Mouse (Mus musculus): ENCODE measurements around the gene Macc1. TPM values are rescaled to one million over a fixed set of nuclear protein-coding genes. Genes with fewer than 3 reads are reported as not detected.
"Not testable (repeated sequence)": the region's sequence is repeated elsewhere in the genome, so short reads cannot be mapped to it uniquely, and the experiment has no call there.

The Macc1 gene
- polyA plus RNA-seq, 2 experiments, result 0.01 TPM; not detected in 1

DNA sequence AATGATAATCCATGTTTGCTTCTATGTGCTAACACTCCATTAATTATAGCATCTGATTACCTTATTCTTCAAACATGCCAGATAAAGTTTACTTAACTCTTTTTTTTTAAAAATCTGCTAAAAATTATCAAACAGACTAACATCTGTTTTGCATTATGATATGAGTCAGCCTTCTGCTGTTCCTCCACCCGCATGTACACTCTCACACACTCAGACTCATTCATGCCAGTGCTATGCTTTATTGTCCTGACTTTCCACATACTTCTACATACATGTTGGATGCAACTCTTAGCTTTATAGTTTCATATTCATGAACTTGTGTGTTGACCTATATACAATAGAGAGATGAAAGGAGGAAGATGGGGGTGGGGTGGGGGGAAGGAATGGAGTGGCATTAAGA lies 4.7 kb downstream of the Macc1 start:
- no peaks in the 10 kb centered on the region for H3K27me3 ChIP-seq (ENCODE audit: control insufficient read depth, insufficient read depth, low read length)
- ATAC-seq (ENCODE audit: insufficient read depth), result no peak
- H3K4me1 ChIP-seq (replicated peaks; ENCODE audit: control insufficient read depth in 2 of 2, insufficient read depth in 2 of 2, low read length in 1 of 2), result no peaks in the 10 kb centered on the region
- no peaks in the 10 kb centered on the region for H3K36me3 ChIP-seq (replicated peaks; ENCODE audit: control insufficient read depth, insufficient read depth, low read depth)
- H3K27ac ChIP-seq, result no peak overlapping the region
- no peak overlapping the region for H3K4me3 ChIP-seq (ENCODE audit: insufficient read depth in 1 of 2, low read depth in 2 of 2, low read length in 2 of 2)
- no peak for TF ChIP-seq EP300 (IDR thresholded peaks at IDR 0.05; ENCODE audit: low read depth)
- TF ChIP-seq CTCF (IDR thresholded peaks at IDR 0.05; ENCODE audit: low read depth), result no peak
- DNase-seq (ENCODE audit: low read depth in 3 of 3, low spot score in 3 of 3), result no peak
- WGBS (ENCODE audit: insufficient replicate concordance), result 50% methylated on average over 1 of the region's 1 CpGs
- no peak overlapping the region for H3K4me2 ChIP-seq (ENCODE audit: low read depth)
- no peak overlapping the region for H3K9ac ChIP-seq (replicated peaks)
- no peaks in the 10 kb centered on the region for H3K9me3 ChIP-seq (ENCODE audit: control insufficient read depth, low read length)

DNA sequence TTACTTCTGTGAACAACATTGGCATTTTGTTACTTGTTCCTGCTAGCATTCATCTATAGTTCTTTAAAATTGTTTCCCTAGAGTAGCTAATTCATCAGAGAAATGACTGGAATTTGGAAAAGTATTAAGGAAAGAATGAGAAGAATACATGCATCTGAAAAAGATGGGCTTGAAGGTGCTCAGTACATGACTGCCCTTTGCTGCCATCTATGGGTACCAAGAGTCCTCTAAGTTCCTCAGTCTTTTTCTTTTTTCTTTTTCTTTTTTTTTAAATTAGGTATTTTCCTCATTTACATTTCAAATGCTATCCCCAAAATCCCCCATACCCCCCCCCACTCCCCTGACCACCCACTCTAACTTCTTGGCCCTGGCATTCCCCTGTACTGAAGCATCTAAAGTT lies 11.3 kb downstream of the Macc1 start:
- Histone ChIP-seq H3K4me2 (ENCODE audit: low read depth) (no peak overlapping the region), H3K9ac (replicated peaks) (no peak overlapping the region), H3K9me3 (ENCODE audit: control insufficient read depth, low read length) (no peaks in the 10 kb centered on the region), H3K4me1 (replicated peaks; ENCODE audit: control insufficient read depth in 2 of 2, insufficient read depth in 2 of 2, low read length in 1 of 2) (no peaks in the 10 kb centered on the region), H3K4me3 (ENCODE audit: insufficient read depth in 1 of 2, low read depth in 2 of 2, low read length in 2 of 2) (no peak overlapping the region), H3K36me3 (replicated peaks; ENCODE audit: control insufficient read depth, insufficient read depth, low read depth) (no peaks in the 10 kb centered on the region), H3K27ac (no peak overlapping the region), H3K27me3 (ENCODE audit: control insufficient read depth, insufficient read depth, low read length) (no peaks in the 10 kb centered on the region)
- ATAC-seq (ENCODE audit: insufficient read depth) (no peak), DNase-seq (ENCODE audit: low read depth in 3 of 3, low spot score in 3 of 3) (no peak)
- no peak for TF ChIP-seq CTCF (IDR thresholded peaks at IDR 0.05; ENCODE audit: low read depth)
- TF ChIP-seq EP300 (IDR thresholded peaks at IDR 0.05; ENCODE audit: low read depth), result no peak

DNA sequence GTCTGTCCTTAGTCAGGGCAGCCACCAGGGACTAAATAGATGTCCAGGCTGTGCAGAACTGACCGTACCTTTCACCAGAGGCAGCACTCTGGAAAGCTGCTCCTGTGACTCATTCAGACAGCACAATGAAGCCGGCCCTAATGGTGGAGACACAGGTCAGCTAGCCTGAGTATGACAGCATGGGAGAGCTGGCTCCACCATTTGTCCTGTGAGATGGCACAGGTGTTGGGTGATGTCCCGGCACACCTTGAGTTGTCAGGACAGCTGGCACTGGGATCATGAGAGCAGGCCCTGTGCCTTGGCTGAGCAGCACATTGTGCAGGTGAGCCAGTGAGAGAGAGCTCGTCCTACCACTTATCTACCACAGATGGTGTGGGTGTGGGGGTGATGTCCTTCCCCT lies 16.6 kb downstream of the Macc1 start:
- DNase-seq (ENCODE audit: low read depth in 3 of 3, low spot score in 3 of 3) (no peak), ATAC-seq (ENCODE audit: insufficient read depth) (no peak)
- Histone ChIP-seq H3K27ac (no peak overlapping the region), H3K4me2 (ENCODE audit: low read depth) (no peak overlapping the region), H3K9ac (replicated peaks) (no peak overlapping the region), H3K4me1 (replicated peaks; ENCODE audit: control insufficient read depth in 2 of 2, insufficient read depth in 2 of 2, low read length in 1 of 2) (no peaks in the 10 kb centered on the region), H3K9me3 (ENCODE audit: control insufficient read depth, low read length) (no peaks in the 10 kb centered on the region), H3K27me3 (ENCODE audit: control insufficient read depth, insufficient read depth, low read length) (no peaks in the 10 kb centered on the region), H3K4me3 (ENCODE audit: insufficient read depth in 1 of 2, low read depth in 2 of 2, low read length in 2 of 2) (no peak overlapping the region), H3K36me3 (replicated peaks; ENCODE audit: control insufficient read depth, insufficient read depth, low read depth) (no peaks in the 10 kb centered on the region)
- WGBS (ENCODE audit: insufficient replicate concordance), result 55% methylated on average over 4 of the region's 4 CpGs
- TF ChIP-seq CTCF (IDR thresholded peaks at IDR 0.05; ENCODE audit: low read depth) (no peak), EP300 (IDR thresholded peaks at IDR 0.05; ENCODE audit: low read depth) (no peak)

DNA sequence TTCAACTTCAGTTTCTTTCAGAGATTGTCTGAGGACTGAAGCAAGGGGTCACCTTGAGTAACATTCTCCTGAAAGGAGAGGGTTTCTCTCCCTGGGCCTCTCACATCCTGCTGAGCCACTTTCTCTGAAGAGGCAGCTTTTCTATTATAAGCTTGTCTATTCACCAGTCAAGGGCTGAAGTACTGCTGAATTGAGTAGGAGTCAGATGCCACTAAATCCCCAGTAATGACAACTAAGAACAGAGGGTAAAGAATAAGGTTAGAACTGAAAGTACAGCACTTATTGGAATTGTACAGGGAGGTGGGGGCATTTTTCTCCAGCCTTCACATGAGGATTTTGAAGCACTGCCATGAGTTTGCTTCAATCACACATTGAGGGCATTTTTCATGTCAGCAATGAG lies 19.3 kb downstream of the Macc1 start:
- TF ChIP-seq CTCF (IDR thresholded peaks at IDR 0.05; ENCODE audit: low read depth), result no peak
- Histone ChIP-seq H3K36me3 (replicated peaks; ENCODE audit: control insufficient read depth, insufficient read depth, low read depth) (no peaks in the 10 kb centered on the region), H3K9me3 (ENCODE audit: control insufficient read depth, low read length) (no peaks in the 10 kb centered on the region), H3K9ac (replicated peaks) (no peak overlapping the region), H3K4me1 (replicated peaks; ENCODE audit: control insufficient read depth in 2 of 2, insufficient read depth in 2 of 2, low read length in 1 of 2) (no peaks in the 10 kb centered on the region), H3K4me2 (ENCODE audit: low read depth) (no peak overlapping the region), H3K27me3 (ENCODE audit: control insufficient read depth, insufficient read depth, low read length) (no peaks in the 10 kb centered on the region), H3K27ac (no peak overlapping the region), H3K4me3 (ENCODE audit: insufficient read depth in 1 of 2, low read depth in 2 of 2, low read length in 2 of 2) (no peak overlapping the region)
- ATAC-seq (ENCODE audit: insufficient read depth) (no peak), DNase-seq (ENCODE audit: low read depth in 3 of 3, low spot score in 3 of 3) (no peak)

DNA sequence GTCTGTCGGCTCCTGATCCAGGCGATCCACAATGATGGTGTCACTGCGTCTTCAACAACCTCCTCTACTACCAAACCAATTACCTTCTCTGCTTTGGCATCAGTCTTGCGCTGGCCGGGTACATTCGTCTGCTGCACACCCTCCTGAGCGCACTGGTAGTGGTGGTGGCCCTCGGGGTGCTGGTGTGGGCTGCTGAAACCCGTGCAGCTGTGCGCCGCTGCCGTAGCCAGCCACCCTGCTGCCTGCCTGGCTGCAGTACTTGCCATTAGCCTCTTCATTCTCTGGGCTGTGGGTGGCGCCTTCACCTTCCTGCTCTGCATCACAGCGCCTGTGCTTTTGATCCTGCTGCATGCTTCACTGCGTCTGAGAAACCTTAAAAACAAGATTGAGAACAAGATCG lies 38.5 kb downstream of the Macc1 start:
- H3K4me3 ChIP-seq (ENCODE audit: insufficient read depth in 1 of 2, low read depth in 2 of 2, low read length in 2 of 2); H3K36me3 ChIP-seq (replicated peaks; ENCODE audit: control insufficient read depth, insufficient read depth, low read depth); ATAC-seq (ENCODE audit: insufficient read depth); DNase-seq (ENCODE audit: low read depth in 3 of 3, low spot score in 3 of 3); H3K27me3 ChIP-seq (ENCODE audit: control insufficient read depth, insufficient read depth, low read length); H3K27ac ChIP-seq; H3K4me1 ChIP-seq (replicated peaks; ENCODE audit: control insufficient read depth in 2 of 2, insufficient read depth in 2 of 2, low read length in 1 of 2); H3K4me2 ChIP-seq (ENCODE audit: low read depth); H3K9me3 ChIP-seq (ENCODE audit: control insufficient read depth, low read length); H3K9ac ChIP-seq (replicated peaks): not testable (repeated sequence)
- 33% methylated on average over 16 of the region's 16 CpGs for WGBS (ENCODE audit: insufficient replicate concordance)
